Comparison of ENCODE assay signal across 8 mouse cellular contexts in genomic region chr17:34032806-34033205, GRCm38 (mm10). TPM values are rescaled to one million over a fixed set of nuclear protein-coding genes. Genes with fewer than 3 reads are reported as not detected.
DNase-seq lines count a peak whose midpoint lies in the region; ATAC-seq and TF ChIP-seq lines count a peak whose summit lies in the region.

No protein-coding gene starts in this region.

- H3K4me3 ChIP-seq in lung, embryonic 14.5 days (ENCODE audit: low read depth, low read length): peak overlapping the region; percentile 79
- H3K4me3 ChIP-seq in forebrain, embryonic 11.5 days (ENCODE audit: low read depth, low read length): peak overlapping the region; percentile 72
- H3K4me3 ChIP-seq in kidney, embryonic 16.5 days (ENCODE audit: low read length): peak overlapping the region; percentile 88
- H3K4me3 ChIP-seq in midbrain, embryonic 16.5 days (ENCODE audit: low read depth, low read length): peak overlapping the region; percentile 81

- H3K36me3 ChIP-seq in lung, embryonic 14.5 days (ENCODE audit: insufficient read depth): peaks cover 63% of the 10 kb centered on the region
- H3K36me3 ChIP-seq in forebrain, embryonic 11.5 days (ENCODE audit: control insufficient read depth, insufficient read depth, low read length): peaks cover 23% of the 10 kb centered on the region
- peaks cover 54% of the 10 kb centered on the region for H3K36me3 ChIP-seq in kidney, embryonic 16.5 days (ENCODE audit: insufficient read depth, low read length)
- H3K36me3 ChIP-seq in midbrain, embryonic 16.5 days (ENCODE audit: control insufficient read depth, insufficient read depth, low read length): peaks cover 30% of the 10 kb centered on the region

- H3K27ac ChIP-seq in lung, embryonic 14.5 days (ENCODE audit: low read depth): no peak overlapping the region
- H3K27ac ChIP-seq in forebrain, embryonic 11.5 days (ENCODE audit: low read depth, low read length): no peak overlapping the region
- no peak overlapping the region for H3K27ac ChIP-seq in kidney, embryonic 16.5 days (ENCODE audit: low read length)
- no peak overlapping the region for H3K27ac ChIP-seq in midbrain, embryonic 16.5 days (ENCODE audit: low read length)

- peak; percentile 24 for DNase-seq in CD4-positive, CD25-positive, alpha-beta regulatory T cell, adult 2 months (ENCODE audit: low read depth, low spot score)
- no peak for DNase-seq in lung, embryonic 14.5 days
- no peak for DNase-seq in lung, postnatal 25 days (ENCODE audit: low spot score)
- no peak for DNase-seq in forebrain, embryonic 11.5 days (ENCODE audit: low spot score)

- H3K4me1 ChIP-seq in lung, embryonic 14.5 days (ENCODE audit: insufficient read depth): peaks cover 20% of the 10 kb centered on the region; the same call in 1 of the 2 replicates
- H3K4me1 ChIP-seq in forebrain, embryonic 11.5 days (replicated peaks; ENCODE audit: control insufficient read depth, insufficient read depth, low read length): peaks cover 28% of the 10 kb centered on the region
- peaks cover 41% of the 10 kb centered on the region for H3K4me1 ChIP-seq in kidney, embryonic 16.5 days (ENCODE audit: insufficient read depth, low read length)
- peaks cover 35% of the 10 kb centered on the region for H3K4me1 ChIP-seq in midbrain, embryonic 16.5 days (ENCODE audit: control insufficient read depth, insufficient read depth, low read length)

- peak overlapping the region; percentile 98 for H3K4me2 ChIP-seq in lung, embryonic 14.5 days
- H3K4me2 ChIP-seq in forebrain, embryonic 11.5 days (ENCODE audit: low read depth, low read length, severe bottlenecking): peak overlapping the region; percentile 100
- H3K4me2 ChIP-seq in kidney, embryonic 16.5 days (replicated peaks; ENCODE audit: low read depth, low read length): peak overlapping the region; percentile 89
- H3K4me2 ChIP-seq in midbrain, embryonic 16.5 days (ENCODE audit: low read length): peak overlapping the region; percentile 85

- 49% methylated on average over 9 of the region's 9 CpGs for WGBS in lung, embryonic 14.5 days
- WGBS in forebrain, embryonic 11.5 days: 65% methylated on average over 9 of the region's 9 CpGs
- WGBS in kidney, embryonic 16.5 days: 40% methylated on average over 9 of the region's 9 CpGs
- 62% methylated on average over 9 of the region's 9 CpGs for WGBS in midbrain, embryonic 16.5 days

- no peaks in the 10 kb centered on the region for H3K9me3 ChIP-seq in lung, embryonic 14.5 days (ENCODE audit: low read depth, low read length)
- no peaks in the 10 kb centered on the region for H3K9me3 ChIP-seq in forebrain, embryonic 11.5 days (ENCODE audit: control insufficient read depth, low read length)
- no peaks in the 10 kb centered on the region for H3K9me3 ChIP-seq in kidney, embryonic 16.5 days (ENCODE audit: low read length)
- H3K9me3 ChIP-seq in midbrain, embryonic 16.5 days (replicated peaks; ENCODE audit: control insufficient read depth, low read length, poor library complexity, severe bottlenecking): no peaks in the 10 kb centered on the region

- no peak for TF ChIP-seq CTCF in lung, embryonic 14.5 days (IDR thresholded peaks at IDR 0.05; ENCODE audit: low read depth)

- no peak for ATAC-seq in CD4-positive, CD25-positive, alpha-beta regulatory T cell, adult 4 months
- ATAC-seq in lung, embryonic 14.5 days (ENCODE audit: insufficient read depth): no peak
- ATAC-seq in forebrain, embryonic 11.5 days (replicated peaks; ENCODE audit: low FRiP score): no peak
- ATAC-seq in kidney, embryonic 16.5 days (ENCODE audit: low FRiP score, low TSS enrichment): no peak
- no peak for ATAC-seq in midbrain, embryonic 16.5 days
- no peak for ATAC-seq in frontal cortex, adult (ENCODE audit: low TSS enrichment)

- peak overlapping the region; percentile 92 for H3K9ac ChIP-seq in lung, embryonic 14.5 days
- H3K9ac ChIP-seq in forebrain, embryonic 11.5 days (ENCODE audit: low read length): peak overlapping the region; percentile 94; the same call in 1 of the 2 replicates
- peak overlapping the region; percentile 93 for H3K9ac ChIP-seq in kidney, embryonic 16.5 days (replicated peaks; ENCODE audit: low read length)
- peak overlapping the region; percentile 90 for H3K9ac ChIP-seq in midbrain, embryonic 16.5 days (ENCODE audit: low read depth, low read length)

- no peaks in the 10 kb centered on the region for H3K27me3 ChIP-seq in lung, embryonic 14.5 days (ENCODE audit: insufficient read depth, low read length)
- H3K27me3 ChIP-seq in forebrain, embryonic 11.5 days (ENCODE audit: control insufficient read depth, insufficient read depth, low read length): no peaks in the 10 kb centered on the region
- no peaks in the 10 kb centered on the region for H3K27me3 ChIP-seq in kidney, embryonic 16.5 days (ENCODE audit: insufficient read depth, low read length)
- no peaks in the 10 kb centered on the region; the same call in 1 of the 2 replicates for H3K27me3 ChIP-seq in midbrain, embryonic 16.5 days (ENCODE audit: control insufficient read depth, insufficient read depth, low read depth, low read length)

RNA-seq across cellular contexts. Expression of gene Rxrb, which starts 1.2 kb away (rescaled TPM):
- 10 to 100 TPM; 11.2 to 12.5 TPM for polyA plus RNA-seq in CD4-positive, CD25-positive, alpha-beta regulatory T cell, adult 4 months (2017; shearing (Covaris generic))
- 30.3 and 35.3 TPM in 2 replicates for polyA plus RNA-seq in lung, embryonic 14.5 days (2014; fragmentation: Nextera tagmentation; extraction: Ambion mirVana)
- 32.8 and 40.3 TPM in 2 replicates for polyA plus RNA-seq in forebrain, embryonic 11.5 days (2014; fragmentation: Nextera tagmentation; extraction: Ambion mirVana)
- polyA plus RNA-seq in kidney, embryonic 16.5 days (2015; fragmentation: Nextera tagmentation; extraction: Ambion mirVana): 52.7 and 56.7 TPM in 2 replicates
- polyA plus RNA-seq in midbrain, embryonic 16.5 days (2015; fragmentation: Nextera tagmentation; extraction: Ambion mirVana): 54.0 and 55.9 TPM in 2 replicates

RNA-seq across cellular contexts. Expression of gene Slc39a7, which starts 1.3 kb away (rescaled TPM):
- 10 to 100 TPM; 53.0 to 92.6 TPM for polyA plus RNA-seq in CD4-positive, CD25-positive, alpha-beta regulatory T cell, adult 4 months (2017; shearing (Covaris generic))
- 102 and 105 TPM in 2 replicates for polyA plus RNA-seq in lung, embryonic 14.5 days (2014; fragmentation: Nextera tagmentation; extraction: Ambion mirVana)
- polyA plus RNA-seq in forebrain, embryonic 11.5 days (2014; fragmentation: Nextera tagmentation; extraction: Ambion mirVana): 99.6 and 104 TPM in 2 replicates
- polyA plus RNA-seq in kidney, embryonic 16.5 days (2015; fragmentation: Nextera tagmentation; extraction: Ambion mirVana): 227 and 231 TPM in 2 replicates
- polyA plus RNA-seq in midbrain, embryonic 16.5 days (2015; fragmentation: Nextera tagmentation; extraction: Ambion mirVana): 163 and 175 TPM in 2 replicates

RNA-seq across cellular contexts. Expression of gene H2-Ke6, which starts 4.9 kb away (rescaled TPM):
- 10 to 100 TPM; 20.9 to 21.4 TPM for polyA plus RNA-seq in CD4-positive, CD25-positive, alpha-beta regulatory T cell, adult 4 months (2017; shearing (Covaris generic))
- 35.9 and 40.6 TPM in 2 replicates for polyA plus RNA-seq in lung, embryonic 14.5 days (2014; fragmentation: Nextera tagmentation; extraction: Ambion mirVana)
- polyA plus RNA-seq in forebrain, embryonic 11.5 days (2014; fragmentation: Nextera tagmentation; extraction: Ambion mirVana): 81.7 and 101 TPM in 2 replicates
- 52.9 and 54.0 TPM in 2 replicates for polyA plus RNA-seq in kidney, embryonic 16.5 days (2015; fragmentation: Nextera tagmentation; extraction: Ambion mirVana)
- polyA plus RNA-seq in midbrain, embryonic 16.5 days (2015; fragmentation: Nextera tagmentation; extraction: Ambion mirVana): 60.1 and 61.3 TPM in 2 replicates

RNA-seq across cellular contexts. Expression of gene Col11a2, which starts 6.4 kb away (rescaled TPM):
- polyA plus RNA-seq in CD4-positive, CD25-positive, alpha-beta regulatory T cell, adult 4 months (2017; shearing (Covaris generic)): under 1 TPM; 0.15 to 0.42 TPM
- polyA plus RNA-seq in lung, embryonic 14.5 days (2014; fragmentation: Nextera tagmentation; extraction: Ambion mirVana): 4.3 and 5.0 TPM in 2 replicates
- polyA plus RNA-seq in forebrain, embryonic 11.5 days (2014; fragmentation: Nextera tagmentation; extraction: Ambion mirVana): 1.3 and 1.7 TPM in 2 replicates
- polyA plus RNA-seq in kidney, embryonic 16.5 days (2015; fragmentation: Nextera tagmentation; extraction: Ambion mirVana): 3.2 and 3.7 TPM in 2 replicates
- polyA plus RNA-seq in midbrain, embryonic 16.5 days (2015; fragmentation: Nextera tagmentation; extraction: Ambion mirVana): 3.6 and 4.4 TPM in 2 replicates

RNA-seq across cellular contexts. Expression of gene Ring1, which starts 8.3 kb away (rescaled TPM):
- polyA plus RNA-seq in CD4-positive, CD25-positive, alpha-beta regulatory T cell, adult 4 months (2017; shearing (Covaris generic)): 1 to 10 TPM; 2.2 to 2.3 TPM
- polyA plus RNA-seq in lung, embryonic 14.5 days (2014; fragmentation: Nextera tagmentation; extraction: Ambion mirVana): 5.6 and 6.6 TPM in 2 replicates
- 7.5 and 8.3 TPM in 2 replicates for polyA plus RNA-seq in forebrain, embryonic 11.5 days (2014; fragmentation: Nextera tagmentation; extraction: Ambion mirVana)
- 14.7 and 18.7 TPM in 2 replicates for polyA plus RNA-seq in kidney, embryonic 16.5 days (2015; fragmentation: Nextera tagmentation; extraction: Ambion mirVana)
- 17.9 and 18.2 TPM in 2 replicates for polyA plus RNA-seq in midbrain, embryonic 16.5 days (2015; fragmentation: Nextera tagmentation; extraction: Ambion mirVana)
